Comparison of ENCODE assay signal across 8 mouse cellular contexts in genomic region chr1:162358036-162358435, GRCm38 (mm10).
DNase-seq lines count a peak whose midpoint lies in the region; ATAC-seq and TF ChIP-seq lines count a peak whose summit lies in the region.
"Had no signal": no experiment of that assay in that cellular context is flagged by ENCODE, and none has a peak within 500 bp of the region (broad histone marks: within the 10 kb centered on the region; RNA-seq: fewer than 3 reads in every experiment).

No protein-coding gene starts in this region.

- DNase-seq in liver, adult 2 months (ENCODE audit: extremely low read depth, low read depth, low spot score): peak; percentile 57
- no peak for DNase-seq in liver, embryonic 11.5 days (ENCODE audit: low spot score)
- DNase-seq in ZHBTc4 (ENCODE audit: low read depth, low spot score): peak; percentile 43
- DNase-seq in cerebellum, postnatal 10 days: peak; percentile 76 to 82
- peak; percentile 86 for DNase-seq in hindbrain, postnatal 0 days (ENCODE audit: low spot score)
- DNase-seq in ovary, postnatal 36 days (ENCODE audit: low spot score): no peak

- no peak overlapping the region for H3K27ac ChIP-seq in liver, adult 2 months (replicated peaks; ENCODE audit: insufficient read depth, low read depth, low read length)
- no peak overlapping the region for H3K27ac ChIP-seq in liver, embryonic 11.5 days (ENCODE audit: low read depth, low read length)
- H3K27ac ChIP-seq in hindbrain, postnatal 0 days: no peak overlapping the region
- H3K27ac ChIP-seq in midbrain, embryonic 12.5 days (replicated peaks): no peak overlapping the region
- H3K27ac ChIP-seq: neural tube, embryonic 12.5 days had no signal

- no peaks in the 10 kb centered on the region for H3K27me3 ChIP-seq in liver, adult 2 months (ENCODE audit: control insufficient read depth, insufficient read depth, low read length)
- no peaks in the 10 kb centered on the region for H3K27me3 ChIP-seq in liver, embryonic 11.5 days (replicated peaks; ENCODE audit: control insufficient read depth, insufficient read depth, low read length)
- H3K27me3 ChIP-seq in hindbrain, postnatal 0 days (ENCODE audit: insufficient read depth, low read length): no peaks in the 10 kb centered on the region
- no peaks in the 10 kb centered on the region for H3K27me3 ChIP-seq in midbrain, embryonic 12.5 days
- H3K27me3 ChIP-seq: neural tube, embryonic 12.5 days had no signal

- H3K4me1 ChIP-seq in liver, adult 2 months (ENCODE audit: control insufficient read depth, insufficient read depth, low read length): no peaks in the 10 kb centered on the region
- H3K4me1 ChIP-seq in liver, embryonic 11.5 days (replicated peaks; ENCODE audit: control insufficient read depth, insufficient read depth, low read length): no peaks in the 10 kb centered on the region
- peaks cover 12% of the 10 kb centered on the region; the same call in 1 of the 2 replicates for H3K4me1 ChIP-seq in hindbrain, postnatal 0 days (ENCODE audit: insufficient read depth, low read length)
- H3K4me1 ChIP-seq in midbrain, embryonic 12.5 days: peaks cover 12% of the 10 kb centered on the region; the same call in 1 of the 2 replicates

- no peak overlapping the region for H3K9ac ChIP-seq in liver, adult 2 months (ENCODE audit: low read depth, low read length)
- no peak overlapping the region for H3K9ac ChIP-seq in liver, embryonic 11.5 days (ENCODE audit: low read depth, low read length)
- H3K9ac ChIP-seq in hindbrain, postnatal 0 days (replicated peaks; ENCODE audit: low read length): no peak overlapping the region
- H3K9ac ChIP-seq in midbrain, embryonic 12.5 days (replicated peaks): no peak overlapping the region
- H3K9ac ChIP-seq: neural tube, embryonic 12.5 days had no signal

- H3K36me3 ChIP-seq in liver, adult 2 months (ENCODE audit: control insufficient read depth, insufficient read depth, low read length): no peaks in the 10 kb centered on the region
- H3K36me3 ChIP-seq in liver, embryonic 11.5 days (ENCODE audit: control insufficient read depth, insufficient read depth, low read length): no peaks in the 10 kb centered on the region
- no peaks in the 10 kb centered on the region for H3K36me3 ChIP-seq in hindbrain, postnatal 0 days (ENCODE audit: insufficient read depth, low read length)
- H3K36me3 ChIP-seq in midbrain, embryonic 12.5 days: no peaks in the 10 kb centered on the region
- H3K36me3 ChIP-seq: neural tube, embryonic 12.5 days had no signal

- peak; percentile 65 for TF ChIP-seq CTCF in liver, adult 2 months (IDR thresholded peaks at IDR 0.05; ENCODE audit: low read depth, low read length)
- TF ChIP-seq CTCF in hindbrain, postnatal 0 days (IDR thresholded peaks at IDR 0.05; ENCODE audit: low read depth): peak; percentile 77

- H3K4me2 ChIP-seq in liver, embryonic 11.5 days: no peak overlapping the region
- H3K4me2 ChIP-seq in hindbrain, postnatal 0 days (ENCODE audit: low read depth, low read length): no peak overlapping the region
- H3K4me2 ChIP-seq in midbrain, embryonic 12.5 days (replicated peaks): no peak overlapping the region
- H3K4me2 ChIP-seq: neural tube, embryonic 12.5 days had no signal

- WGBS in liver, adult 2 months: 38% methylated on average over 8 of the region's 8 CpGs
- 32% methylated on average over 8 of the region's 8 CpGs for WGBS in liver, embryonic 11.5 days
- WGBS in hindbrain, postnatal 0 days: 33% methylated on average over 8 of the region's 8 CpGs
- 37% methylated on average over 8 of the region's 8 CpGs for WGBS in midbrain, embryonic 12.5 days

- no peaks in the 10 kb centered on the region for H3K79me2 ChIP-seq in liver, adult 2 months (ENCODE audit: control insufficient read depth, insufficient read depth, low read length)

- H3K9me3 ChIP-seq in liver, embryonic 11.5 days (ENCODE audit: control insufficient read depth, low read length): no peaks in the 10 kb centered on the region
- H3K9me3 ChIP-seq in hindbrain, postnatal 0 days (ENCODE audit: low read length): no peaks in the 10 kb centered on the region
- H3K9me3 ChIP-seq in midbrain, embryonic 12.5 days: no peaks in the 10 kb centered on the region
- H3K9me3 ChIP-seq: neural tube, embryonic 12.5 days had no signal

- H3K4me3 ChIP-seq in liver, adult 2 months (ENCODE audit: insufficient read depth, low read depth, low read length): no peak overlapping the region
- no peak overlapping the region for H3K4me3 ChIP-seq in liver, embryonic 11.5 days (ENCODE audit: low read depth, low read length)
- H3K4me3 ChIP-seq in hindbrain, postnatal 0 days (ENCODE audit: low read length): no peak overlapping the region
- no peak overlapping the region for H3K4me3 ChIP-seq in midbrain, embryonic 12.5 days
- H3K4me3 ChIP-seq: neural tube, embryonic 12.5 days had no signal

- no peak for ATAC-seq in liver, embryonic 11.5 days (replicated peaks; ENCODE audit: low FRiP score)
- ATAC-seq in hindbrain, postnatal 0 days: no peak
- ATAC-seq in midbrain, embryonic 12.5 days (ENCODE audit: low FRiP score, low read depth): peak; percentile 28; the same call in 1 of the 2 replicates

- TF ChIP-seq POLR2A in liver, adult 2 months (IDR thresholded peaks at IDR 0.05; ENCODE audit: extremely low read depth, insufficient read depth, low read length): no peak

Comparison
In these comparisons a context has a peak if more than half of its experiments do, and no peak if none do; other contexts are left out.
1. DNase-seq: peak in liver, adult 2 months (single experiment), ZHBTc4 (single experiment), cerebellum, postnatal 10 days (2 of 2) and hindbrain, postnatal 0 days (single experiment); none in liver, embryonic 11.5 days (single experiment) and ovary, postnatal 36 days (single experiment).